Mouse (Mus musculus): ENCODE results near the gene Mtmr4. TPM values are rescaled to one million over a fixed set of nuclear protein-coding genes. Genes with fewer than 3 reads are reported as not detected.

Mtmr4 gene
- polyA plus RNA-seq (2012; ENCODE audit: low replicate concordance) = 22.3 and 42.2 TPM in 2 replicates

GRCm38 (mm10) chr11:87591526-87592353 is at the start of gene Mtmr4:
TSS of gene Mtmr4 (plus strand) at chr11:87592162.

GRCm38 (mm10) chr11:87566501-87566900 is 25.5 kb upstream of the Mtmr4 start, which contains the start of gene Gm11492:
TSS of gene Gm11492 (plus strand) at chr11:87566653.

GRCm38 (mm10) chr11:87568255-87568953 is 23.6 kb upstream of the Mtmr4 start, which contains the start of gene Sept4:
TSS of gene Sept4 (plus strand) at chr11:87568903.

GRCm38 (mm10) chr11:87616790-87617474 is 25.0 kb downstream of the Mtmr4 start, which contains the start of gene Hsf5:
TSS of gene Hsf5 (plus strand) at chr11:87617164.

GRCm38 (mm10) chr11:87662407-87662806 is 70.4 kb downstream of the Mtmr4 start, which contains the start of gene Rnf43:
TSS of gene Rnf43 (plus strand) at chr11:87662722.

Other genes starting within 250 kb of the Mtmr4 start
- 2.1 and 7.2 TPM in 2 replicates for gene Ppm1e, start 233.1 kb upstream of the Mtmr4 start, polyA plus RNA-seq (2012; ENCODE audit: low replicate concordance)
- gene Rad51c, start 187.2 kb upstream of the Mtmr4 start, polyA plus RNA-seq (2012; ENCODE audit: low replicate concordance) = 0.79 and 0.84 TPM in 2 replicates
- gene Tex14, start 187.1 kb upstream of the Mtmr4 start, polyA plus RNA-seq (2012; ENCODE audit: low replicate concordance) = 0.17 and 0.43 TPM in 2 replicates
- gene Gm11492, start 25.5 kb upstream of the Mtmr4 start, polyA plus RNA-seq (2012; ENCODE audit: low replicate concordance) = not detected in 2 replicates
- gene Sept4, start 23.3 kb upstream of the Mtmr4 start, polyA plus RNA-seq (2012; ENCODE audit: low replicate concordance) = 0.97 and 1.3 TPM in 2 replicates
- gene Hsf5, start 25.0 kb downstream of the Mtmr4 start, polyA plus RNA-seq (2012; ENCODE audit: low replicate concordance) = 0.10 TPM in 1 of 2 replicates, not detected in the other
- gene Rnf43, start 70.6 kb downstream of the Mtmr4 start, polyA plus RNA-seq (2012; ENCODE audit: low replicate concordance) = 7.9 and 32.8 TPM in 2 replicates
- gene Supt4a, start 145.4 kb downstream of the Mtmr4 start, polyA plus RNA-seq (2012; ENCODE audit: low replicate concordance) = 14.4 and 17.5 TPM in 2 replicates
- gene Tspoap1, start 168.4 kb downstream of the Mtmr4 start, polyA plus RNA-seq (2012; ENCODE audit: low replicate concordance) = 1.8 and 5.1 TPM in 2 replicates
- gene Mpo, start 201.4 kb downstream of the Mtmr4 start, polyA plus RNA-seq (2012; ENCODE audit: low replicate concordance) = 6.4 and 14.0 TPM in 2 replicates
- not detected in 2 replicates for gene Lpo, start 236.1 kb downstream of the Mtmr4 start, polyA plus RNA-seq (2012; ENCODE audit: low replicate concordance)

Measured in hematopoietic multipotent progenitor cell, adult 10-12 weeks (in vitro differentiated cells).